Mouse (Mus musculus): Measurements from ENCODE around the gene Nkpd1.

DNA sequence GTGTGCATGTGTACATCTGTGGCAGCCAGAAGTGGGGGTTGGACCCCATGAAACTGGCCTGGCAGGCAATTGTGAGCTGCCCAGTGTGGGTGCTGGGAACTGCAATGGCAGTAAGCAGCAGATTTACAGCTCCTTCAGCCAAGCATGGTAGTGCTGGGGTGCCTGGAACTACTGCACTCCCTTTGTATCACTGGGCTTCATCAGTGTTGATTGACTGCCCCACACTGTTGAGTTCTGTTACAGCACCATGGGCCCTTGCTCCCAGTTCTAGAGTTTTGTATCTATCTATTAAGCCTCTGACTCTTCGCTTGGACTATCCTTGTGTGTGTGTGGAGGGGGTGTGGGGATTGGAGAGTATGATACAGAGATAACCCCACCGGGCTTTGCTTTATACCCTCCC, 40.6 kb upstream of the Nkpd1 start:
- no peak for TF ChIP-seq POLR2A (IDR thresholded peaks at IDR 0.05; ENCODE audit: control insufficient read depth, extremely low read depth, insufficient read depth, low read length, poor library complexity)
- no peak for TF ChIP-seq CTCF (IDR thresholded peaks at IDR 0.05; ENCODE audit: borderline replicate concordance, control insufficient read depth, extremely low read depth, insufficient read depth, low read length, poor library complexity)
